12 mouse cellular contexts compared by ENCODE assay signal in the genomic region with DNA sequence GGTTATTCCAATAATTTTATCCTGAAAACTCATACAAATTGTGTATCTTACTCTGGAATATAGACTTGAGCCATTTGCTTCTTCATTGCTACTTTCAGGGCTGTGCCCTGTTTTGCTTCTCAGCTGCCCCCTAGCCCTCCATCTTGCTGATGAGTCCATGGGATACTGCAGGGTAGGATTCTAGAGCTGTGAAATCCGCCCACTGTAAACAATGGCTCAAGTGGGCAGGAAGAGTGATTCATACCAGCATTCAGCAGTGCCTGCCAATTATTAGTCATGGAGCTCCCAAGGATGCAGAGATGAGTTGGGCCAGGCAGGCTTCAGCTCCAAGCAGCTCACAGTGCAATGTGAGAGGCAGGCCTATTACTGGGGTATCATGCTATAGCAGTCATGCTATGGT.
DNase-seq lines count a peak whose midpoint lies in the region; ATAC-seq lines count a peak whose summit lies in the region.
"Had no signal": no experiment of that assay in that cellular context is flagged by ENCODE, and none has a peak within 500 bp of the region (broad histone marks: within the 10 kb centered on the region; RNA-seq: fewer than 3 reads in every experiment).

No protein-coding gene starts in this region.

- no peaks in the 10 kb centered on the region for H3K9me3 ChIP-seq in midbrain, embryonic 13.5 days
- H3K9me3 ChIP-seq in midbrain, embryonic 14.5 days (ENCODE audit: control insufficient read depth, low read length): no peaks in the 10 kb centered on the region
- no peaks in the 10 kb centered on the region for H3K9me3 ChIP-seq in kidney, embryonic 14.5 days (ENCODE audit: control insufficient read depth, low read length)
- H3K9me3 ChIP-seq: heart, embryonic 13.5 days; intestine, embryonic 15.5 days had no signal

- no peak overlapping the region for H3K4me2 ChIP-seq in midbrain, embryonic 13.5 days (replicated peaks)
- H3K4me2 ChIP-seq in midbrain, embryonic 14.5 days (ENCODE audit: low read length): no peak overlapping the region
- no peak overlapping the region for H3K4me2 ChIP-seq in kidney, embryonic 14.5 days (replicated peaks; ENCODE audit: low read depth, low read length)
- H3K4me2 ChIP-seq: heart, embryonic 13.5 days; intestine, embryonic 15.5 days had no signal

- H3K9ac ChIP-seq in midbrain, embryonic 13.5 days (replicated peaks): no peak overlapping the region
- H3K9ac ChIP-seq in midbrain, embryonic 14.5 days (replicated peaks; ENCODE audit: low read length): no peak overlapping the region
- no peak overlapping the region for H3K9ac ChIP-seq in kidney, embryonic 14.5 days (ENCODE audit: low read depth, low read length)
- H3K9ac ChIP-seq: heart, embryonic 13.5 days; intestine, embryonic 15.5 days; liver, embryonic 14.5 days had no signal

- no peak overlapping the region for H3K4me3 ChIP-seq in midbrain, embryonic 13.5 days (replicated peaks)
- H3K4me3 ChIP-seq in midbrain, embryonic 14.5 days (replicated peaks; ENCODE audit: low read depth, low read length): no peak overlapping the region
- H3K4me3 ChIP-seq in kidney, embryonic 14.5 days (ENCODE audit: low read length): no peak overlapping the region
- H3K4me3 ChIP-seq: heart, embryonic 13.5 days; intestine, embryonic 15.5 days had no signal

- WGBS in midbrain, embryonic 13.5 days: 69% methylated on average over 1 of the region's 1 CpGs
- 73% methylated on average over 1 of the region's 1 CpGs for WGBS in midbrain, embryonic 14.5 days
- WGBS in kidney, embryonic 14.5 days: 71% methylated on average over 1 of the region's 1 CpGs

- no peak overlapping the region for H3K27ac ChIP-seq in midbrain, embryonic 13.5 days
- no peak overlapping the region for H3K27ac ChIP-seq in midbrain, embryonic 14.5 days (replicated peaks; ENCODE audit: low read depth, low read length)
- H3K27ac ChIP-seq in kidney, embryonic 14.5 days (ENCODE audit: low read depth, low read length): no peak overlapping the region
- H3K27ac ChIP-seq: heart, embryonic 13.5 days; intestine, embryonic 15.5 days; liver, embryonic 14.5 days had no signal

- DNase-seq in frontal cortex, adult 2 months (ENCODE audit: extremely low spot score in 1 of 2, low spot score in 1 of 2): peak; percentile 36 to 58
- no peak for DNase-seq in frontal cortex, postnatal 25 days (ENCODE audit: low spot score in 2 of 2)
- DNase-seq in midbrain, embryonic 14.5 days: no peak
- DNase-seq in adrenal gland, adult 8-10 months: peak; percentile 63
- peak; percentile 7 for DNase-seq in lung, postnatal 25 days (ENCODE audit: low spot score)

- ATAC-seq in midbrain, embryonic 13.5 days: 0 out of 2 replicates have a peak, but pooled peaks have one; percentile 18
- ATAC-seq in midbrain, embryonic 14.5 days (ENCODE audit: low FRiP score, low TSS enrichment): no peak
- ATAC-seq in kidney, embryonic 14.5 days (ENCODE audit: low FRiP score, low TSS enrichment): no peak
- ATAC-seq in inflammation-experienced regulatory T-cells, adult 6 months: no peak
- ATAC-seq: CD4-positive, CD25-positive, alpha-beta regulatory T cell, adult 4 months; intestine, embryonic 15.5 days had no signal

- H3K36me3 ChIP-seq in midbrain, embryonic 13.5 days: no peaks in the 10 kb centered on the region
- H3K36me3 ChIP-seq in midbrain, embryonic 14.5 days (ENCODE audit: control insufficient read depth, insufficient read depth, low read length): no peaks in the 10 kb centered on the region
- no peaks in the 10 kb centered on the region for H3K36me3 ChIP-seq in kidney, embryonic 14.5 days (ENCODE audit: control insufficient read depth, insufficient read depth, low read length)
- H3K36me3 ChIP-seq: heart, embryonic 13.5 days; intestine, embryonic 15.5 days had no signal

- H3K27me3 ChIP-seq in midbrain, embryonic 13.5 days: no peaks in the 10 kb centered on the region
- H3K27me3 ChIP-seq in midbrain, embryonic 14.5 days (ENCODE audit: control insufficient read depth, insufficient read depth, low read length): no peaks in the 10 kb centered on the region
- H3K27me3 ChIP-seq in kidney, embryonic 14.5 days (ENCODE audit: control insufficient read depth, insufficient read depth, low read length): no peaks in the 10 kb centered on the region
- H3K27me3 ChIP-seq: heart, embryonic 13.5 days; intestine, embryonic 15.5 days had no signal

- 0 out of 2 replicates have a peak, but pooled peaks cover 5% of the 10 kb centered on the region for H3K4me1 ChIP-seq in midbrain, embryonic 13.5 days (replicated peaks)
- H3K4me1 ChIP-seq in midbrain, embryonic 14.5 days (ENCODE audit: control insufficient read depth, insufficient read depth, low read length): no peaks in the 10 kb centered on the region
- no peaks in the 10 kb centered on the region for H3K4me1 ChIP-seq in kidney, embryonic 14.5 days (ENCODE audit: control insufficient read depth, insufficient read depth, low read length)
- H3K4me1 ChIP-seq: intestine, embryonic 15.5 days had no signal

Comparison
In these comparisons a context has a peak if more than half of its experiments do, and no peak if none do; other contexts are left out.
1. DNase-seq: peak in frontal cortex, adult 2 months (2 of 2), adrenal gland, adult 8-10 months (single experiment) and lung, postnatal 25 days (single experiment); none in frontal cortex, postnatal 25 days (0 of 2) and midbrain, embryonic 14.5 days (single experiment).